Mouse (Mus musculus) bone marrow, adult 2 months (tissue): Measurements from ENCODE around the gene Exog.

ENCODE experiments used
- CTCF ChIP-seq: fragments of 200-500 bp; IDR thresholded peaks from 2 replicates; pipeline ENCODE4 v1.5.1; 2011; ENCODE audit warnings: low read length, control low read depth; ENCODE audit not compliant: control insufficient read depth, insufficient read depth
- POLR2A ChIP-seq: fragments of 200-500 bp; IDR thresholded peaks from 2 replicates; pipeline ENCODE4 v1.6.1; 2011; ENCODE audit warnings: low read depth, mild to moderate bottlenecking, control low read depth, low read length, borderline replicate concordance; ENCODE audit not compliant: control insufficient read depth

GRCm38 (mm10) chr9:119484420-119484819, 39.7 kb downstream of the Exog start:
- TF ChIP-seq CTCF (no peak), POLR2A (no peak)
